Mouse (Mus musculus) lung, adult 2 months (tissue): ENCODE results near the gene Snx32. TPM values are rescaled to one million over a fixed set of nuclear protein-coding genes. Genes with fewer than 3 reads are reported as not detected.
"Not testable (repeated sequence)": the region's sequence is repeated elsewhere in the genome, so short reads cannot be mapped to it uniquely, and the experiment has no call there.

Experiments
- DNase-seq: peaks from one replicate; pipeline ENCODE4 v3.0.0; 2022
- H3K4me1 ChIP-seq: fragments of 200-500 bp; 2 replicates; pipeline ENCODE4 v1.6.1; 2011; ENCODE audit warnings: low read length; ENCODE audit not compliant: control insufficient read depth, insufficient read depth
- H3K4me3 ChIP-seq: fragments of 200-500 bp; replicated peaks from 2 replicates; pipeline ENCODE3; 2011; ENCODE audit warnings: low read depth, mild to moderate bottlenecking, control low read depth, low read length; ENCODE audit errors: extremely low read depth
- CTCF ChIP-seq: fragments of 200-500 bp; IDR thresholded peaks from 2 replicates; pipeline ENCODE4 v1.5.1; 2011; ENCODE audit warnings: mild to moderate bottlenecking, low read length, control low read depth; ENCODE audit not compliant: insufficient read depth
- POLR2A ChIP-seq: fragments of 200-500 bp; IDR thresholded peaks from 2 replicates; pipeline ENCODE4 v1.6.1; 2011; ENCODE audit warnings: low read depth, mild to moderate bottlenecking, control low read depth, low read length, borderline replicate concordance; ENCODE audit errors: extremely low read depth
- WGBS: fragments of 180-500 bp; shearing (Covaris S2); methylation state at CpG from one replicate; pipeline ENCODE4 v1.1.7; 2018; 5-methylcytosine and 5-hydroxymethylcytosine counted together
- polyA plus RNA-seq: library from polyadenylated mRNA; depleted of rRNA; stranded (reverse); fragments of >200 nt; gene quantifications from 2 replicates; pipeline ENCODE4 v1.2.3, GENCODE M21; 2012

Gene Snx32
- polyA plus RNA-seq, 1 experiment, result 15.6 TPM

- no peak overlapping the region for H3K4me3 ChIP-seq
- TF ChIP-seq CTCF (no peak), POLR2A (no peak)
- no peak for DNase-seq
- WGBS, result 86% methylated on average over 3 of the region's 3 CpGs
- H3K4me1 ChIP-seq, result peaks cover 5% of the 10 kb centered on the region
Observed at GRCm38 (mm10) chr19:5513005-5513349, 2.6 kb upstream of the Snx32 start.

DNA sequence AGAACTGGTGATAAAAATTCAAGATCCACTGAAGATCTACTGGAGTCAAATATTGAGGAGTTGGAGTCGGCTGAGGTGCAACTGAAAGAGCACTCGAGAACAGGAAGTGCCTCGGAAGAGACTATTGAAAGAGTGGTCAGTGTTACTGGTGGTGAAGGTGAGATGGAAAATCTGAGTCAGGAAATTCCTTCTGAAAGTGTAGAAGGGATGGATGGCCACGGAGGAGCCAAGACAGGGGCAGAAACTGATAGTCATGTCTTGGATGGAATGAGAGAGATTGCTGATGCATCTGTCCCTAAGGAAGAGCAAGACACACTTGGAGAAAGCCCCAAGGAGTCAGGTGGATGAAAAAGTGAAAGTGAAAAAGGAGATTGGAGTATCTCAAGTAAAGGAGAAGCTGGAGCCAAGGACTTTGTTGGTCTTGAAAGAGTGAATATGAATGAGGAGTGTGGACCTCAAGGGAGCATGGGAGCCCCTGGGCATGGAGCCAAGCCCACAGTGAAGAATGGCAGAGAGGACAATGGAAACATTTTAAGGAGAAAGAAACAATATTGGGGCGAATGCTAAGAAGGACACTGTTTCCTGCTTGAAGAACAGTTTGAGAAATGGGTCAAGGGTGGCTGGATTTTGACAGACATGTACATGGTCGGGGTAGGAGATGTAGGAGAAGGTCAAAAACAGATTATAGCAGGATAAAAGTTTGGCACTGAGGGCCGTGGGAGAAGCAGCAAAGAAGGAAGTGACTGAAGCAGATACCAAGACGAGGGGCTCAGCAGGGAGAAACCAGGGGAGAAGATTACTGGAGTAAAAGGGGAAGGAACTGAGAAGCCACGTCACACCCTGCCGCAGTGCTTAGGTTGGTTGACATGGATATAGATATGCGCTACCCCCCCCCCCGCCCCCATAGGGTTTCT lies 2.0 kb upstream of the Snx32 start:
- no peak for TF ChIP-seq POLR2A
- TF ChIP-seq CTCF, result no peak
- WGBS, result 41% methylated on average over 12 of the region's 12 CpGs
- Histone ChIP-seq H3K4me3 (peak overlapping the region; percentile 32), H3K4me1 (peaks cover 5% of the 10 kb centered on the region)
- no peak for DNase-seq

DNA sequence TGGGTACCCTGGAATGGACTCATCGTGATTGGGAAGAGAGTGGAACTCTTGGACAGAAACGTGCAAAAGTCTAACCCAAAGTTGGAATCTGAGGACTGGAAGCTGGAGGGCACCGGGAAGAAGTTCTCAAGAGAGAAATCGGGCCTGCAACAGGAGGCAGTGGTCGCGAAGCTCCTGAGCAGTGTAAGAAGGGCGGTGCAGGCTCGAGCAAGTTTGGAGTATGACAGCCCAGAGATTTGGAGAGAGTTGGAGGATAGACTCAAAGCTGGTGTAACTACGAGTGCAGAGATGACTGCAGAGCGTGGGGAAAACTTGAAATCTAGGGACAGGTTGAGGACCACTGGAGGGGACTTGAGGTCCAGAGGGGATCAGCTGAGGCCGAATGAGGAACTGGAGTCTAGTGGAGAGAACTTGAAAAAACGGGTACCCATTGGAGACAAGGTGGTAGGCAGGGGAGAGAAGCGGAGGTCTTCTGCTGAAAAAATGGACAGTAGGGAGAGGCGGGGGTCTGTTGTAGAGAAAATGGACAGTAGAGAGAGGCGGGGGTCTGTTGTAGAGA lies 815 bp upstream of the Snx32 start:
- WGBS, result 35% methylated on average over 15 of the region's 15 CpGs
- Histone ChIP-seq H3K4me3 (peak overlapping the region; percentile 73), H3K4me1 (peaks cover 5% of the 10 kb centered on the region)
- no peak for TF ChIP-seq CTCF
- TF ChIP-seq POLR2A, result no peak
- DNase-seq, result no peak

GRCm38 (mm10) chr19:5503687-5504086 lies 6.7 kb downstream of the Snx32 start, which contains the start of gene 1700020D05Rik:
1700020D05Rik (minus strand) TSS chr19:5503787.
- H3K4me3 ChIP-seq, result no peak within 1 kb of the TSS
- no peak for DNase-seq
- 59% methylated on average over 17 of the region's 17 CpGs for WGBS
- TF ChIP-seq POLR2A, result no peak
- no peak for TF ChIP-seq CTCF
- H3K4me1 ChIP-seq, result no peaks in the 10 kb centered on the region

- WGBS, result 79% methylated on average over 2 of the region's 2 CpGs
- no peak for DNase-seq
Observed at GRCm38 (mm10) chr19:5500330-5500875, 9.9 kb downstream of the Snx32 start.

DNA sequence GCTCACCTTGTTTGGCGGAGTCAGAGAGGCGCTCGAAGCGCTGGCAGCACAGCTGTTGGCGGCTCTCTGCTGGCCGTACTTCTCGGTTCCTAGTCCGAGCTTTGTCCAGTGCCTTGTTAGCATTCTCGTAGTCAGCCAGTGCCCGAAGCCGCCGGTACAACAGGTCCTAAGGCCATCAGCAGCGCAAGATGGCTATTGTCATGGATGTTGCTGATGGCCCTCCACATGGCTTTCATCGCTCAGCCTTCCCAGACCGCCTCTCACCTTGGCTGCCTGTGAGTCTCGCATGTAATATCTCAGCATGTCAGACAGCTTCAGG lies 14.3 kb downstream of the Snx32 start:
- no peak for DNase-seq
- Histone ChIP-seq H3K4me3 (no peak overlapping the region), H3K4me1 (0 out of 2 replicates have a peak, but pooled peaks cover 2% of the 10 kb centered on the region)
- WGBS, result 85% methylated on average over 16 of the region's 16 CpGs
- TF ChIP-seq POLR2A, result no peak
- no peak for TF ChIP-seq CTCF

More at GRCm38 (mm10) chr19:5500330-5500875, 9.9 kb downstream of the Snx32 start:
- H3K4me1 ChIP-seq, result no peaks in the 10 kb centered on the region
- no peak for TF ChIP-seq CTCF
- no peak for TF ChIP-seq POLR2A
- H3K4me3 ChIP-seq, result no peak overlapping the region

DNA sequence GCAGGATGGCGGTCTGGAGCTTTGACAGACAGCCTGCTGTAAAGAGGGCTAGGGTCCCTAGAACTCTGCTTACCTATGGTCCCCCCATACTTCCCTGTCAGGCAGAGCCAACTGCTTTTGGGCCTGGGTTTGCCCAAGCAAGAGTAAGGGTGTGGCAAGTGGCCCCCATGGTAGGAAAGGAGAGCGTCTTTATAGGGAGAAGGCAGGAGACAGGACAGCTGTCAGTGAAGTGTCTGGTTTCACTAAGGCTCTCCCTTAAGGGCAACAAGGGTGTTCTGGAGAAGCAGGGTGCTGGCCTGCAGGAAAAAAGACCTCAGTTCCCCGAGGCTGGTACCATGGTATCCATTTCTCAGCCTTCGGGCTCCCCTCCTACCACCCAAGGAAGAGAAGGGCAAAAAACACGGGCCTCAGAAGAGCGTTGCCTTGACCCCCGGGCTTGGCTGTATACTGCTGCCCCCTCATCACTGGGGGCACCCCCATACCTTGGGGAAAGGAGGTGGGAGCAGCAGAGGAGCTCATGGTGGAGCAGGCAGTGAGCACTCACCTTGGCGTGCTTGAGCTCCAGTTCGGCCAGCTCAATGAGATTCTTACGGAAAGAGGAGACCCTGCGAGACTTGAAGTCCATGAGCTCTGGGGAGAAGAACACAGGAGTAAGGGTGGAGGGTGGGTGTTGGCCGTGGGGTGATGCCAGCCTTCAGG lies 14.8 kb downstream of the Snx32 start:
- DNase-seq, result no peak
- Histone ChIP-seq H3K4me3 (no peak overlapping the region), H3K4me1 (0 out of 2 replicates have a peak, but pooled peaks cover 2% of the 10 kb centered on the region)
- TF ChIP-seq POLR2A (no peak), CTCF (no peak)
- 76% methylated on average over 12 of the region's 12 CpGs for WGBS

GRCm38 (mm10) chr19:5494314-5494713 lies 16.0 kb downstream of the Snx32 start:
- TF ChIP-seq CTCF (no peak), POLR2A (no peak)
- no peak for DNase-seq
- Histone ChIP-seq H3K4me1 (0 out of 2 replicates have a peak, but pooled peaks cover 2% of the 10 kb centered on the region), H3K4me3 (no peak overlapping the region)
- WGBS, result 83% methylated on average over 3 of the region's 3 CpGs

DNA sequence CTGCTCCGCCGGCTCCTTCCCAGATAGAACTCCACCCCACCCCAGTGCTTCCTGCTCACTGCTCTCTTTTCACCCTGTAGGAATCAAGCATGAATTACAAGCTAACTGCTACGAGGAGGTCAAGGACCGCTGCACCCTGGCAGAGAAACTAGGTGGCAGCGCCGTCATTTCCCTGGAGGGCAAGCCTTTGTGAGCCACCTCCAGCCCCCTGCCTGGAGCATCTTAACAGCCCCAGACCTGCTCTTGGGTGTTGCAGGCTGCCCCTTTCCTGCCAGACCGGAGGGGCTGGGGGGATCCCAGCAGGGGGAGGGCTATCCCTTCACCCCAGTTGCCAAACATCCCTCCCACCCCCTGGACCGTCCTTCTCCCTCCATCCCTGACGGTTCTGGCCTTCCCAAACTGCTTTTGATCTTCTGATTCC lies 17.0 kb downstream of the Snx32 start:
- H3K4me1 ChIP-seq, H3K4me3 ChIP-seq, DNase-seq: not testable (repeated sequence)
- WGBS, result 53% methylated on average over 9 of the region's 9 CpGs
